Mouse (Mus musculus) forebrain, embryonic 14.5 days (tissue): Measurements from ENCODE around the gene Shank2. TPM values are rescaled to one million over a fixed set of nuclear protein-coding genes. Genes with fewer than 3 reads are reported as not detected.

ENCODE experiments used
- ATAC-seq: fragments of 200-750 bp; cut with Nextera tagmentation; 2 replicates; pipeline ENCODE4 v1.8.0; 2017; ENCODE audit warnings: mild to moderate bottlenecking, moderate library complexity
- DNase-seq: peaks from one replicate; pipeline ENCODE4 v3.0.0-alpha.2; 2015; ENCODE audit warnings: low spot score
- H3K27ac ChIP-seq: fragments of 300-500 bp; sonication (generic); 2 replicates; pipeline ENCODE4 v1.5.1; 2014; ENCODE audit warnings: low read depth, mild to moderate bottlenecking, control low read depth, low read length, moderate library complexity
- H3K27me3 ChIP-seq: fragments of 300-500 bp; sonication (generic); replicated peaks from 2 replicates; pipeline ENCODE4 v1.6.1; 2014; ENCODE audit warnings: low read length, control low read depth, mixed read lengths; ENCODE audit not compliant: control insufficient read depth, insufficient read depth
- H3K36me3 ChIP-seq: fragments of 300-500 bp; sonication (generic); 2 replicates; pipeline ENCODE4 v1.6.1; 2014; ENCODE audit warnings: low read length, control low read depth; ENCODE audit not compliant: control insufficient read depth, insufficient read depth
- H3K4me1 ChIP-seq: fragments of 300-500 bp; sonication (generic); 2 replicates; pipeline ENCODE4 v1.6.1; 2014; ENCODE audit warnings: antibody characterized with exemption, low read length, control low read depth; ENCODE audit not compliant: control insufficient read depth, insufficient read depth
- H3K4me2 ChIP-seq: fragments of 300-500 bp; sonication (generic); 2 replicates; pipeline ENCODE4 v1.6.1; 2014; ENCODE audit warnings: mild to moderate bottlenecking, control low read depth, low read length
- H3K4me3 ChIP-seq: fragments of 300-500 bp; sonication (generic); 2 replicates; pipeline ENCODE4 v1.5.1; 2014; ENCODE audit warnings: low read depth, low read length, control low read depth
- H3K9ac ChIP-seq: fragments of 300-500 bp; sonication (generic); 2 replicates; pipeline ENCODE4 v1.6.1; 2014; ENCODE audit warnings: mild to moderate bottlenecking, low read length, control low read depth, moderate library complexity
- H3K9me3 ChIP-seq: fragments of 300-500 bp; sonication (generic); replicated peaks from 2 replicates; pipeline ENCODE4 v1.6.1; 2016; ENCODE audit warnings: low read length, control low read depth, mixed read lengths; ENCODE audit not compliant: control insufficient read depth
- WGBS: fragments of 180-500 bp; shearing (Covaris S2); extraction: QIAGEN DNeasy Blood & Tissue Kit; methylation state at CpG from one replicate; pipeline ENCODE4 v1.1.7; 2014; 5-methylcytosine and 5-hydroxymethylcytosine counted together
- polyA plus RNA-seq: library from polyadenylated mRNA; unstranded; fragments of >200 nt; fragmentation: Nextera tagmentation; extraction: Ambion mirVana; gene quantifications from 2 replicates; pipeline ENCODE4 v1.2.1, GENCODE M21; 2014

Gene Shank2
- 4.6 and 5.6 TPM in 2 replicates for polyA plus RNA-seq

DNA sequence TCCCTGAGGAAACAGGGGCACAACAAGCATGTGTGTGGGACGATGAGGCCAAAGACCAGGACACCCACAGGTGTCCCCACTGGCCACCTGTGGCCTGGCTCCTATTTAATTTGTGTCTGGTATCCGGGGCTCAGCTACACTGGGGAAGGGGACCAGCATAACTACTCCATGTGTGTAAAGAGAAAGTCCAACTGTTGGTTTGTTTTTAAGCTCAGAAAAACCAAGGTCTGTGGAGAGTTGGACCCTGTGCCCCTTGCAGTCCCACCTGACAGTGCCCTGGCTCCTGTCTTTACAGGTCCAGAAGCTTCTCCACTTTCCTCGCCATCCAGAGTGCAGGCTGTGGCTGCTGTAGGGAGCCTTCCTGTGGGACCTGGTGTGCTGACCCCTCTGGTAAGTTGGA, at the start of gene Shank2:
Shank2 (plus strand) TSS at position 301 of the 400 bp plus-strand sequence.
- WGBS, result 88% methylated on average over 3 of the region's 3 CpGs
- Histone ChIP-seq H3K4me2 (no peak within 1 kb of the TSS), H3K9ac (no peak within 1 kb of the TSS), H3K4me1 (no peaks in the 10 kb centered on the region), H3K9me3 (peaks cover 5% of the 10 kb centered on the region), H3K36me3 (no peaks in the 10 kb centered on the region), H3K4me3 (no peak within 1 kb of the TSS), H3K27me3 (no peaks in the 10 kb centered on the region), H3K27ac (no peak within 1 kb of the TSS)
- DNase-seq (no peak), ATAC-seq (no peak)

GRCm38 (mm10) chr7:143952130-143952529, 49.6 kb upstream of the Shank2 start:
- no peaks in the 10 kb centered on the region for H3K4me1 ChIP-seq
- no peak overlapping the region for H3K4me2 ChIP-seq
- no peak overlapping the region for H3K9ac ChIP-seq
- no peaks in the 10 kb centered on the region for H3K36me3 ChIP-seq
- no peak overlapping the region for H3K4me3 ChIP-seq
- H3K27me3 ChIP-seq, result no peaks in the 10 kb centered on the region
- no peaks in the 10 kb centered on the region for H3K9me3 ChIP-seq
- ATAC-seq (no peak), DNase-seq (no peak)
- H3K27ac ChIP-seq, result no peak overlapping the region
- WGBS, result 75% methylated on average over 3 of the region's 3 CpGs

GRCm38 (mm10) chr7:143956575-143957295, 45.0 kb upstream of the Shank2 start:
- H3K27me3 ChIP-seq, result no peaks in the 10 kb centered on the region
- no peaks in the 10 kb centered on the region for H3K36me3 ChIP-seq
- H3K27ac ChIP-seq, result no peak overlapping the region
- H3K9ac ChIP-seq, result no peak overlapping the region
- ATAC-seq (no peak), DNase-seq (no peak)
- no peaks in the 10 kb centered on the region for H3K9me3 ChIP-seq
- WGBS, result 89% methylated on average over 6 of the region's 6 CpGs
- no peaks in the 10 kb centered on the region for H3K4me1 ChIP-seq
- no peak overlapping the region for H3K4me2 ChIP-seq
- H3K4me3 ChIP-seq, result no peak overlapping the region

- 46% methylated on average over 11 of the region's 11 CpGs for WGBS
- no peaks in the 10 kb centered on the region for H3K27me3 ChIP-seq
- H3K36me3 ChIP-seq, result no peaks in the 10 kb centered on the region
Observed at GRCm38 (mm10) chr7:143958030-143958565, 43.6 kb upstream of the Shank2 start.

GRCm38 (mm10) chr7:143963813-143964212, 37.9 kb upstream of the Shank2 start:
- H3K4me1 ChIP-seq, result no peaks in the 10 kb centered on the region
- no peak overlapping the region for H3K27ac ChIP-seq
- DNase-seq, result no peak
- H3K9ac ChIP-seq, result no peak overlapping the region
- H3K9me3 ChIP-seq, result no peaks in the 10 kb centered on the region
- H3K36me3 ChIP-seq, result no peaks in the 10 kb centered on the region
- no peak for ATAC-seq
- no peak overlapping the region for H3K4me3 ChIP-seq
- no peak overlapping the region for H3K4me2 ChIP-seq
- no peaks in the 10 kb centered on the region for H3K27me3 ChIP-seq
- 80% methylated on average over 5 of the region's 5 CpGs for WGBS

More at GRCm38 (mm10) chr7:143958030-143958565, 43.6 kb upstream of the Shank2 start:
- no peak for ATAC-seq
- DNase-seq, result no peak
- H3K4me3 ChIP-seq, result no peak overlapping the region
- H3K4me2 ChIP-seq, result no peak overlapping the region
- no peaks in the 10 kb centered on the region for H3K9me3 ChIP-seq
- no peaks in the 10 kb centered on the region for H3K4me1 ChIP-seq
- H3K9ac ChIP-seq, result no peak overlapping the region
- H3K27ac ChIP-seq, result no peak overlapping the region

DNA sequence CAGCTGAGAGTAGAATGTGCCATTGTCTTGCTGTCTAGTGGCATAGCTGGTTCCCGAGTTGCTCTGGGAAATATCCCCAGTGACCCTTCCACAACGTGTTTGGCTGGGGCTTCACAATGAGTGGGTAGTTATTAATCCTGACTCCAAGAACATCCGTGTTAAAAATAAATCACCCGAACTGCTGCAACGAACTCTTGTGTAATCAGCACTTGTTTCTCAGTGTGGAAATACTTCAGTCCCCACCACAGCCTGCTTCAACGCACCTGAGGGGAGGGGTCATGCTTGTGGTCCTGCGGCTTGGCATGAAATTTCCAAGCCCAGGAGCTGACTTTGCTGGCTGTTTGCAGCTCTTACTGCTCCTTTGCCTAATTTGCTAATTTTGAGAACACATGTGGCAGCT, 35.1 kb upstream of the Shank2 start:
- Histone ChIP-seq H3K27ac (no peak overlapping the region), H3K4me3 (no peak overlapping the region), H3K27me3 (no peaks in the 10 kb centered on the region), H3K4me2 (no peak overlapping the region), H3K36me3 (no peaks in the 10 kb centered on the region), H3K9ac (no peak overlapping the region), H3K9me3 (no peaks in the 10 kb centered on the region), H3K4me1 (no peaks in the 10 kb centered on the region)
- WGBS, result 87% methylated on average over 7 of the region's 7 CpGs
- ATAC-seq (no peak), DNase-seq (no peak)

DNA sequence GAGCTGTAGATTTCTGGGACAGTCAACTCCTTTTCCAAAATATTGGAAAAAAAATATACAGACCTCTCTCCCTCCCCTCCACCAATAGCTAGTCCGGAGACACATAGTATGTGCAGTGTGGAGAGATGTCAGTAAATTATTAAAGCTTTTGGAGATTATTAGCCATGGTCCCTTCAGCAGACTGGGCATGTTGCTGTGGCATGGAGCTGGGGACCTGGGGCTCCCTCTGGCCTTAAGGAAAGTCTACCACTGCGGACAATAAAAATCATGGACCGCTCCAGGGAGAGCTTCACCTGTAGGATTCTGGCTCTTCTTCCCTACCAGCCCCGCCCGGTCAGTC, 24.3 kb upstream of the Shank2 start:
- H3K4me1 ChIP-seq, result peaks cover 8% of the 10 kb centered on the region
- DNase-seq, result no peak
- H3K4me2 ChIP-seq, result peak overlapping the region; percentile 97
- no peak for ATAC-seq
- H3K9me3 ChIP-seq, result no peaks in the 10 kb centered on the region
- 17% methylated on average over 5 of the region's 5 CpGs for WGBS
- H3K9ac ChIP-seq, result peak overlapping the region; percentile 63
- no peak overlapping the region for H3K27ac ChIP-seq
- no peaks in the 10 kb centered on the region for H3K36me3 ChIP-seq
- H3K4me3 ChIP-seq, result peak overlapping the region; percentile 48
- H3K27me3 ChIP-seq, result peaks cover 44% of the 10 kb centered on the region

- H3K27ac ChIP-seq, result no peak overlapping the region
- peaks cover 8% of the 10 kb centered on the region for H3K4me1 ChIP-seq
- no peaks in the 10 kb centered on the region for H3K36me3 ChIP-seq
- peak overlapping the region; percentile 48 for H3K4me3 ChIP-seq
- H3K9ac ChIP-seq, result peak overlapping the region; percentile 63
- H3K27me3 ChIP-seq, result peaks cover 45% of the 10 kb centered on the region
- ATAC-seq, result peak; percentile 54
- peak; percentile 17 for DNase-seq
- peak overlapping the region; percentile 97 for H3K4me2 ChIP-seq
- no peaks in the 10 kb centered on the region for H3K9me3 ChIP-seq
- under 1% methylated on average over 67 of the region's 67 CpGs for WGBS
Observed at GRCm38 (mm10) chr7:143977831-143978682, 23.7 kb upstream of the Shank2 start.
